Mouse (Mus musculus) neural tube, postnatal 0 days (tissue): ENCODE results near the gene Gm12569. TPM values are rescaled to one million over a fixed set of nuclear protein-coding genes. Genes with fewer than 3 reads are reported as not detected.

Experiments used
- polyA plus RNA-seq: library from polyadenylated mRNA; unstranded; fragments of >200 nt; fragmentation: Nextera tagmentation; extraction: Ambion mirVana; gene quantifications from 2 replicates; pipeline ENCODE4 v1.2.1, GENCODE M21; 2015

The Gm12569 gene
- polyA plus RNA-seq: not detected in 2 replicates

DNA sequence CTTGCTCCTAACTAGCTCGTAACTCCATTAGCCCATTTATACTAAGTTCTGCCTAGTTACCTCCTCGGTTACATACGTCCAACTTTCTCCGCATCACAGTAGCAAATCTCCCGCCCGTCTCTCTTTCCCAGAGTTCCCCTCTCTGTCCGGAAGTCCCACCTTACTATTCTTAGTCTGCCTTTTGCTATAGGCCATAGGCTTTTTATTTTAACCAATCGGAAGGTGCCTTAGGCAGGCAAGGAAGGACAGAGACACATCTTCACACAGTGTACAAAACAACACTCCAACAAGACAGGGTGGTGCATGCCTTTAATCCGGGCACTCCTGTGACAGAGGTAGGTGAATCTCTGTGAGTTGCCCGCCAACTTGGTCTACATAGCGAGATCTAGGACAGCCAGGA lies at the start of gene Gm12569:
Gene Gm12569, plus strand, starts transcription at position 166 of the 400 bp plus-strand sequence.

DNA sequence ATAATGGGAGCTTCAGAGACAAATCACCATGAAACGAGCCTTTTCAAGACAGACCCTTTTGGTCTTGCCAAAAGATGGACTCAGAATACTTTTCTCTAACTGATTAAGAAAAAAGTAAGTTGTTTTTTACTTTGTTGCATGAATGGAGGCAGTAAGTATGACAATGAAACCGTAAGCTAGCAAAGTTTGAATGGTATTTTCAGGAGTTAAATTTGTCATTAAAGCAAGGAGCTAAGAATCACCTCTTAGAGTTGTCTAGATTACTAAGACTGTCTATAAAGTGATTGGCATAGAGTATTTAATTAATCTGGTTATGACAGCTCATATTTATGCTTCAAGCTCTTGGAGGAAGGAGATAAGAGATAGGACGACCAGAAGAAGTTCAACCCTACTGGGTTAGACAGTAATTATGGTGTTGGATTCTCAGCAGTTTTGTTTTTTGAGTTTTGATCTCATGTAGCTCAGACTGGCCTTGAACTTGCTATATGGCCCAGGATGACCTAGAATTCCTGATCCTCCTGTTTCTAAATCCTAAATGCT lies 41.5 kb downstream of the Gm12569 start, which contains the start of gene Clk4:
Gene Clk4, plus strand, starts transcription at position 51 of the 540 bp plus-strand sequence.

DNA sequence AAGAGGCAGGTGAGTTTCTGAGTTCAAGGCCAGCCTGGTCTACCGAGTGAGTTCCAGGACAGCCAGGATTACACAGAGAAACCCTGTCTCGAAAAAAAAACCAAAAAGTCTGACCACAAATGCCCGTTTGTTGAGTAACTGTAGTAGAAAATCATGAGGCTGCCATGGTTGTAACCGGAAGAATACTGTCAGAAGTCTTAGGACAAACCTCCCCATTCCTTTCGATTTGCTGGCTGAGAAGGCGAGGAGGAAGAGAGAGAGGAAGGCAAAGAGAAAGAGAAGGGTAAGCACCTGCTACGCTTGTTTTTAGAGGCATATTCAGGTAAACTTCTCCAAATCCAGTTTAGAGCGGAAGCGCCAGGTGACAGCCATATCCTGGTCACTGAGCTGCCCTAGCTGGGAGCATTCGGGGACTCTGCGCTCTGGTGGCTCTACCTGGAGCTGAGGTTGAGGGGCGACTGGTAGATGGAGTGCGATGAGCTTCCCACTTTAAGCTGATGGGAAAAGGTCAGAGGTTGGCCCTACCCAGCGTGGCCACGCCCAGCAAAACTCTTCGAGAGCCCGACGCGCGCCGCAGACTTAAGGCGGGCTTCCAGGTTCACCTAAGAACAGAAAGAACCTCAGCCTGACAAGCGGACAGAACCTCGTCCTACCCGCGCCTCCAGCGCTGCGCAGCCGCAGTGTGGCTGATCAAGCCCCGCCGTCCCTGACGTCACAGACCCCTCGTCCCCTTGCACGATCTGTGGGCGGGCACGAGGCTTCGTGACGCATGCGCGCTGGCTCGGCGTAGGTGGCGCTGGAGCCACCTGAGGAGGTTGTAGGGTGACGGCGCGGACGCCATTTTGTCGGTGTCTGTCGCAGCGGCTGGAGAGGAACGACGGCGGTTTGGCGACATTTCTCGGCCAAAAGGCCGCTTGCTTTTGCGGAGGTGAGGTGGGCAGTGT lies 42.3 kb downstream of the Gm12569 start, which contains the start of gene BC049762:
Gene BC049762, minus strand, starts transcription at position 705 of the 944 bp plus-strand sequence.

Other genes with a start within 250 kb of the Gm12569 start
- not detected in 2 replicates for gene Olfr1377, start 238.5 kb upstream of the Gm12569 start, polyA plus RNA-seq
- gene Olfr51, start 216.9 kb upstream of the Gm12569 start, polyA plus RNA-seq: not detected in 2 replicates
- not detected in 2 replicates for gene Olfr54, start 206.2 kb upstream of the Gm12569 start, polyA plus RNA-seq
- gene Olfr1375, start 172.4 kb upstream of the Gm12569 start, polyA plus RNA-seq: not detected in 2 replicates
- gene Zfp354a, start 161.2 kb upstream of the Gm12569 start, polyA plus RNA-seq: 8.6 and 11.6 TPM in 2 replicates
- gene Clk4, start 41.3 kb downstream of the Gm12569 start, polyA plus RNA-seq: 75.8 and 80.1 TPM in 2 replicates
- gene BC049762, start 42.6 kb downstream of the Gm12569 start, polyA plus RNA-seq: 0.32 and 0.35 TPM in 2 replicates
- 16.5 and 17.1 TPM in 2 replicates for gene Col23a1, start 69.4 kb downstream of the Gm12569 start, polyA plus RNA-seq